Mouse (Mus musculus) MEL (cell line): ENCODE results near the gene Pdcd10.

Experiments used
- CHD2 ChIP-seq: IDR thresholded peaks from 2 replicates; pipeline ENCODE4 v1.6.1; 2011; ENCODE audit warnings: low read length, improper control_type of control experiment
- CTCF ChIP-seq, 3 experiments: IDR thresholded peaks in 2 of 3; conservative IDR thresholded peaks in 1 of 3; 2 replicates each; pipeline ENCODE4 v1.5.1; 2011 to 2012; ENCODE audit warnings: low read length in 3 of 3, low read depth in 2 of 3, mild to moderate bottlenecking in 2 of 3, improper control_type of control experiment in 1 of 3, inconsistent platforms in 1 of 3, mixed read lengths in 1 of 3, moderate library complexity in 1 of 3; ENCODE audit not compliant: control insufficient read depth in 1 of 3, insufficient read depth in 1 of 3, poor library complexity in 1 of 3, severe bottlenecking in 1 of 3
- ELF1 ChIP-seq: IDR thresholded peaks from 2 replicates; pipeline ENCODE4 v1.6.1; 2014; ENCODE audit warnings: low read depth, mild to moderate bottlenecking, inconsistent platforms, low read length, improper control_type of control experiment, moderate library complexity
- HCFC1 ChIP-seq: IDR thresholded peaks from 2 replicates; pipeline ENCODE4 v1.6.1; 2012; ENCODE audit warnings: low read depth, mild to moderate bottlenecking, inconsistent platforms, low read length, improper control_type of control experiment, moderate library complexity
- MAX ChIP-seq: IDR thresholded peaks from 2 replicates; pipeline ENCODE4 v1.6.1; 2011; ENCODE audit warnings: low read length, improper control_type of control experiment
- MXI1 ChIP-seq: IDR thresholded peaks from 2 replicates; pipeline ENCODE4 v1.6.1; 2011; ENCODE audit warnings: mild to moderate bottlenecking, low read depth, low read length, improper control_type of control experiment
- NRF1 ChIP-seq: IDR thresholded peaks from 2 replicates; pipeline ENCODE4 v1.6.1; 2014; ENCODE audit warnings: low read depth, mild to moderate bottlenecking, inconsistent platforms, low read length, improper control_type of control experiment, moderate library complexity; ENCODE audit not compliant: poor library complexity, insufficient read depth, severe bottlenecking
- POLR2A ChIP-seq, 2 experiments: IDR thresholded peaks; 2 replicates each; pipeline ENCODE4 v1.6.1; 2011 to 2012; ENCODE audit warnings: low read length in 2 of 2, mild to moderate bottlenecking in 2 of 2, control low read depth in 1 of 2, improper control_type of control experiment in 1 of 2, low read depth in 1 of 2, moderate library complexity in 1 of 2; ENCODE audit not compliant: control insufficient read depth in 1 of 2, insufficient read depth in 1 of 2, poor library complexity in 1 of 2
- RAD21 ChIP-seq: IDR thresholded peaks from 2 replicates; pipeline ENCODE4 v1.6.1; 2011; ENCODE audit warnings: mild to moderate bottlenecking, low read depth, low read length, improper control_type of control experiment
- TBP ChIP-seq: IDR thresholded peaks from 2 replicates; pipeline ENCODE4 v1.8.0; 2011; ENCODE audit warnings: low read depth, low read length, improper control_type of control experiment
- TCF12 ChIP-seq: IDR thresholded peaks from 2 replicates; pipeline ENCODE4 v1.6.1; 2014; ENCODE audit warnings: low read depth, mild to moderate bottlenecking, inconsistent platforms, low read length, improper control_type of control experiment, moderate library complexity
- ZMIZ1 ChIP-seq: IDR thresholded peaks from 2 replicates; pipeline ENCODE4 v1.6.1; 2012; ENCODE audit warnings: low read depth, mild to moderate bottlenecking, inconsistent platforms, low read length, improper control_type of control experiment, moderate library complexity

DNA sequence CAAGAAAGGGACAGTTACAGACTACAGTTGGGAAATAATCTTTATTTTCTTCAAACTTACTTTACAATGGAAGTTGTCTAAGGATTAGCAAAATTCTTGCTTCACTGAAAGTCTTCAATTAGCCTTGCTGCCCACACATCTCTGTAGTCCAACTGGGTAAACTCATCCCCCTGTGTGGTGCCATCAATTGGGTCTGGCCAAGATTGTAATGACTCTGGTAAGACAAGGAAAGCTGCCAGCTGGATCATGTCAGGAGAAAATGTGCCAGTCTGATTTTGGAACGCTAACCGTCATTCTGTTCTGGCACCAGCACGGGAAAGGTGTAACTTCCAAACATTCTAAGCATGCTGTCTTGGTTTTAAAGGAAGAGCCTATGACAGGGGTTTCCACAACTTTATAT is 26.6 kb upstream of the Pdcd10 start:
- TF ChIP-seq CTCF (IDR thresholded peaks at IDR 0.05 in 2 of 3, conservative IDR thresholded peaks at IDR 0.05 in 1 of 3; ENCODE audit: control insufficient read depth in 1 of 3, insufficient read depth in 1 of 3, low read depth in 2 of 3, low read length in 3 of 3, poor library complexity in 1 of 3, severe bottlenecking in 1 of 3): no peak
- no peak for TF ChIP-seq MAX
- TF ChIP-seq TBP: no peak
- TF ChIP-seq ELF1: no peak
- no peak for TF ChIP-seq NRF1
- TF ChIP-seq CHD2: no peak
- no peak for TF ChIP-seq POLR2A (IDR thresholded peaks at IDR 0.05; ENCODE audit: control insufficient read depth in 1 of 2, insufficient read depth in 1 of 2, low read depth in 1 of 2, low read length in 2 of 2, poor library complexity in 1 of 2)
- no peak for TF ChIP-seq MXI1
- no peak for TF ChIP-seq HCFC1
- TF ChIP-seq ZMIZ1: no peak
- no peak for TF ChIP-seq TCF12
- no peak for TF ChIP-seq RAD21
